Mouse (Mus musculus): Measurements from ENCODE around the gene Lysmd3. TPM values are rescaled to one million over a fixed set of nuclear protein-coding genes. Genes with fewer than 3 reads are reported as not detected.
"Not testable (repeated sequence)": the region's sequence is repeated elsewhere in the genome, so short reads cannot be mapped to it uniquely, and the experiment has no call there.

The Lysmd3 gene
- total RNA-seq (2021), result 1 to 10 TPM; 7.9 to 9.2 TPM
- long read RNA-seq, experiment 1, full-length matches to known transcripts, result 14 of 14 reads
- long read RNA-seq, experiment 1, partial matches to known transcripts, result 0 of 14 reads
- long read RNA-seq, experiment 1, other reads (novel, unspliced or antisense), result 0 of 14 reads
- long read RNA-seq, experiment 2, full-length matches to known transcripts, result 9 of 11 reads
- long read RNA-seq, experiment 2, partial matches to known transcripts, result 0 of 11 reads
- long read RNA-seq, experiment 2, other reads (novel, unspliced or antisense), result 2 of 11 reads

DNA sequence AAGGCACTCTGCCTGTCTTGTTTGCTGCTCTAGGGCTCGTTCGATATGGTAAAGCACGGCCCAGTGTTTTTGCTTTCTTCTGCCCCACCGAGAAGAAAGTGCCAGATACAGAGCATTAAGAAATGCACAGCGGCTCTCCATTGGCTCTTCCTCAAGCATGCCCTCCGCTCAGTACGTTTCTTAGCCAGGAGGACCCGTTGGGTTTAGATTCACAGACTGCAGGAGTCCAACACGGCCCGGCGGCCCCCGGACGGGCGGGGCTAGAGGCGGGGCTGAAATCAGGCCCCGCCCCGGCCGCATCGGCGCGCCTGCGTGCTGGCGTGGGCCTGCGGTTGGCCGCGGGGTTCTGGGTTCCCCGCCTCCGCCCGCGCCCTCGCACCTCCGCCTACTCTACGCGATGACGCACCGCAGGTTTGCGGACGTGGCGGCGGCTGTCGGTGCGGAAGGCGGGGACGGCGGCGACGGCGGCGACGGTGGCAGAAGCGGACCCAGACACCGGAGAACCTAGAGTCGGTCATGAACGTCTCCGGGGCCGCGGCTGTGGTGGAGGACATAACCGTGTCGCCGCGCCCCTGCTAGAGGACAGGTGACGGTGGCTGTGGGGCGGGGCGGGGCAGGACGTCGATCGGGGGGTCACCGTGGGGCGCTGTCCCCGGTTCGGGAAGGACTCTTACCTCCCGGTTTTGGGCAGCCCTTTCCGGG lies at the start of gene Lysmd3:
TSS of gene Lysmd3 (plus strand) at position 313 of the 702 bp plus-strand sequence.
- peak; percentile 17; the same call in 1 of the 2 replicates for TF ChIP-seq CTCF (IDR thresholded peaks at IDR 0.05)
- intact Hi-C loops (cut with DNase I), result loop anchor here (2.0 to 5.0 kb wide), 4 partner anchors 55 to 775 kb away; partner anchors contain the start of genes Arrdc3, Cetn3, Mblac2 and Polr3g
- DNase-seq, result peak; percentile 96
- H3K4me3 ChIP-seq, result peak within 1 kb of the TSS; percentile 84
- H3K27ac ChIP-seq, result peak within 1 kb of the TSS; percentile 99

DNA sequence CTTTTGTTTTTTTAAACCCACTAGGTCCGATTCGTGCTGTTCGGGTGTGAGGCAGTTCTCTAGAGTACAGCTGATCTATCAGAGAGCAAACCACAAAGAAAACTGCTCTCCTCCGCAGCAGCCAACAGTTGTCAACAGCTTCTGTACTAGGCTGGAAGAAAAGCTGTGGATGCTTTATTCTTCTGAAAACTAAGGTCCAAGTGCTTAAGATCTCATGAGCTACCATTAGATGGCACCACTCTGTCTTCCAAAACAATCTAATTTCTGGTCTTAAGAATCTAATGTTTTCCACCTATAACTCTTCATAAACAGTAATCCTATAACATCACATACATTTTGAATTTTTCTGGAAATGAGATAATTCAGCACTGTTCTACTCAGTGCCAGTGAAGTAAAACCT lies 47.1 kb upstream of the Lysmd3 start:
- no peak for TF ChIP-seq CTCF (IDR thresholded peaks at IDR 0.05)

DNA sequence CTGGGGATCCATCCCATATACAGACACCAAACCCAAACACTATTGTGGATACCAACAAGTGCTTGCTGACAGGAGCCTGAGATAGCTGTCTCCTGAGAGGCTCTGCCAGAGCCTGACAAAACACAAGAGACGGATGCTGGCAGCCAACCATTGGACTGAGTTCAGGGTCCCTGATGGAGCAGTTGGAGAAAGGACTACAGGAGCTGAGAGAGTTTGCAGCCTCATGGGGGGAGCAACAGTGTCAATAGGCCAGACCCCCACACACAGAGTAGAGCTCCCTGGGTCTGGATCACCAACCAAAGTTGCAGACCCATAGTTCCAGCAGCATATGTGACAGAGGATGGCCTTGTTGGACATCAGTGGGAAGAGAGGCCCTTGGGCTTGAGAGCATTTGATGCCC lies 29.6 kb upstream of the Lysmd3 start:
- DNase-seq; intact Hi-C loops (cut with DNase I); H3K4me3 ChIP-seq: not testable (repeated sequence)

More for the DNA sequence above, 47.1 kb upstream of the Lysmd3 start:
- H3K27ac ChIP-seq, result no peak overlapping the region
- intact Hi-C loops (cut with DNase I), result no loop called here
- no peak for DNase-seq
- H3K4me3 ChIP-seq, result no peak overlapping the region

DNA sequence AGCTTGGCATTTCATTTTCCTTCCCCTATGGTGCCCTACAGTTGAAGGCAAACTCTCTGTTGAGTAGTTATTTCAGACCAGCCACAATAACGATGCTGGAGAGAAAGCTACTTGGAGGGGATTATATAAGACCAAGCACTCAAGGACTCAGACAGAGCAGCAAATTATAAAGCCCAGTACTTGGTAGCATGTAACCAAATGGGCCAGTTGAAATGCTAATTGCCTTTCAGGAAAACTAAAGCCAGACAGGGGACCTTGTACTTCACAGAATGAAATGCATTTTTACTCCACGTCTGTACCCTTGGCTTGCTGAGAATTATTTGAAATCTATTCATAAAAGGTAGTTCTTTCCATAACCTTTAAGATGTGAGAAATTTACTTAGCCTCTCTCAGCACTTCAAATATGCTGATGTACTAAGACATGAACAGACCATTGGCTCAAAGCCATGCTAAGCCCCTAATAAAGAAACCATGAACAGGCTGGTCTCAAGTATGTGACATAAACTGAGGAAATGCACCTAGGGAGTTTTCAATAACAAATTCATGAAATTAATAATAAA lies 28.8 kb upstream of the Lysmd3 start:
- intact Hi-C loops (cut with DNase I), result no loop called here
- TF ChIP-seq CTCF (IDR thresholded peaks at IDR 0.05), result no peak
- Histone ChIP-seq H3K27ac (no peak overlapping the region), H3K4me3 (no peak overlapping the region)
- no peak for DNase-seq

More for the DNA sequence above, 29.6 kb upstream of the Lysmd3 start:
- H3K27ac ChIP-seq, result not testable (repeated sequence)

DNA sequence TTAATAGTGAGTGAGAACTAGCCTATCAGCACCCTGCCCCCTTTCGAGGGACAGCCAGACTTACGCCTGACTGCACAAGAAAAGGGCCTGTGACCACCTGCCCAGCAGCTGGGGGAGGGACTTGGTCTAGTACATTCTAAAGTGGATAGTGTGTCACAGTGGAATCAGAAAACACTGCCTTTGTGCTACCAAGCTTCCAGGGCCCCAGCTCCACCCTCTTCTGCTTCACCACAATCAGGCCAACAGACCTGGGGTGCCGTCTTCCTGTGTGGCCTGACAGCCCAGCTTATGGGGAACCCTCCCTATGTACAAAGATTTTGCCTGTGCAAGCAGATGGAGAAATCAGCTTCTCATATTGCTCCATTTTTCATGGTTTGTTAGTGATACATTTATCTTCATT lies 28.1 kb upstream of the Lysmd3 start:
- no peak overlapping the region for H3K4me3 ChIP-seq
- intact Hi-C loops (cut with DNase I), result no loop called here
- H3K27ac ChIP-seq, result no peak overlapping the region
- TF ChIP-seq CTCF (IDR thresholded peaks at IDR 0.05), result no peak
- no peak for DNase-seq

DNA sequence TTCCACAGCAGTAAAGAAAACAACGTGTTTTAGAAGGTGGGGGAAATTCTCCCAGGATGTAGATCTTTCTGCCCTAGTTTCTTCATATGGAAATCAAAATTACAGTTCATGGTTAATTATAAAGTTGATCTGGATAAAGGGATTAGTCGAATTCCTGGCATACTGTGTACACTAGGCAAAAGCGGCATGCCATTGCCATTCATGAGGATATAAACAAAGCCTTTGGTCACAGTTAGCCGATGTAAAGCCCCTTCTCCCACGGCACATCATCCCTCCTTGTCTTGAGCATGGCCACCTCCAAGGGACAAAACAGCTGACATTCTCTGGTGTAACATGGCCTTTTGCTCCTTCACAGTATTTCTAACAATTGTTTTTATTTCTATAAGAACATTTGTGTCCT lies 26.9 kb upstream of the Lysmd3 start:
- no peak for DNase-seq
- no peak overlapping the region for H3K27ac ChIP-seq
- no peak for TF ChIP-seq CTCF (IDR thresholded peaks at IDR 0.05)
- no peak overlapping the region for H3K4me3 ChIP-seq
- intact Hi-C loops (cut with DNase I), result no loop called here

DNA sequence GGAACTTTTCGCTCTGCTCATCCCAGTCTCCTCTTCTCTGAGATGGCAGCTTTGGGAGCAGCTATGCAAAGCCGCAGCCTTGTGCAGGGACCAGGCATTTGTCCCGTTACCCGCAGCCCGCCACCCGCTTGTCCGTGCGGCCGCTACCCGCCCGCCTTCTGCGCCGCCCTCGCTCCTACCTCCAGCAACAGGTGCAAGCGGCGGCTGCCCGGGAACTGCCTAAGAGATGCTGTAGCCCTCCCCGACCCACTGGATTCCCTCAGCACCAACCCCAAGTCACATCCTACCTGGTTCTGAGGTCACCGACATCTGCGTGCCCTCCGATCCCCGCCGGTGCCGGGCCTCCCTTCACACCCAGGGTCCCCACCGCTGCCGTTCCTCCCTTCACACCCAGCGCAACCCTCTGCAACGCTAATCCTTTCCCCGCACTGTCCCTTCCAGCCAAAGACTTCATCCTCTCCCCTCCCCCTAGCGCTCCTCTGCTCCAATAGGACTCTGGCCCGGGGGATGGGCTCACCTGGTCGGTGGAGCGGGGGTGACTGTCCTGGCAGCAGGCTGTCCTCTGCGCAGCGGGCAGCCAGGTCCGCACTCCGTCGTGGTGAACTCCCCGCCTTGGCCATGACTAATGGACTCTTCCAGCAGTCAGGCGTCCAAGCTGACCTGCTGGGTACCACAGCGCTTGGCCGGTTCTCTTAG lies 24.6 kb upstream of the Lysmd3 start, which contains the start of gene Adgrv1:
TSS of gene Adgrv1 (minus strand) at position 435 of the 696 bp plus-strand sequence.
- Histone ChIP-seq H3K27ac (no peak within 1 kb of the TSS), H3K4me3 (peak within 1 kb of the TSS; percentile 50)
- no peak for TF ChIP-seq CTCF (IDR thresholded peaks at IDR 0.05)
- intact Hi-C loops (cut with DNase I), result no loop called here
- DNase-seq, result peak; percentile 49

DNA sequence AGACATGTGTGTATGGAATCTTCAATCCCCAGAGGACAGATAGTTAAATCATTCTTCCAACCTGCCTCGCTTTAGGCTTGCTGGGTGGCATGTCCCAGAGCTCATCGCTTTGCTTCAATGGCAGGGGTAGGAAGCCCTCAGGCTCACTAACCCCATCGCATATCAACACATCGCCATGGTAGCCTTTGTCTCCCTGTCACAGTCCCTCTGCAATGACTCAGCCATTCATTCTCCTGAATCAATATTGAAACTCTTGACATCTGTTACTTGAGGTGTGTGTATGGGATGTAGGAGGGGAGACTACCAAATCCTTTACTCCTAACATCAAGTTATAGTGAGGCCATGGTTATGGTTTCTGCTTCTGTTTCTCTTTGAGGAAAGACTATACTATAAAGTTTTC lies 17.8 kb upstream of the Lysmd3 start:
- H3K27ac ChIP-seq, result no peak overlapping the region
- no peak for TF ChIP-seq CTCF (IDR thresholded peaks at IDR 0.05)
- intact Hi-C loops (cut with DNase I), result loop anchor here (5.0 kb wide), 2 partner anchors 123 to 202 kb away; no protein-coding TSS in a partner anchor
- H3K4me3 ChIP-seq, result no peak overlapping the region
- no peak for DNase-seq

DNA sequence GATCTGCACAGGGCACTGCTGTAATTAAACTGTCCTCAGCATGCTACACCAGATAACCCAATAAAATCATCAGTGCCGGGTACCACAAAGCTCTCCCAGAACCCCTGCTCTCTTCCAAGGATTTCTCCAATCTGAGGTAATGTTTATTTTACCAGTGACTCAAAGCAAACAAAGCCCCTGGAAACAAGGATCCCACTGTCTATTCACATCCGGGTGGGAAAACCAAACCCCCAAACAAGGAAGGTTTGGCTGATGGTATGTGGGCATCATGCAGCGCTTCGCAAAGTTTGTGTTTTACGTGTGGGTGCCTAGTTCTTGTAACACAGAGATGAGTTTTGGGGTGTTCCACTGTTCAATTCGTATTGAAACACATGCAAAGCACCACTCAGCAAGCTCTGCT lies 16.6 kb upstream of the Lysmd3 start:
- TF ChIP-seq CTCF (IDR thresholded peaks at IDR 0.05), result no peak

DNA sequence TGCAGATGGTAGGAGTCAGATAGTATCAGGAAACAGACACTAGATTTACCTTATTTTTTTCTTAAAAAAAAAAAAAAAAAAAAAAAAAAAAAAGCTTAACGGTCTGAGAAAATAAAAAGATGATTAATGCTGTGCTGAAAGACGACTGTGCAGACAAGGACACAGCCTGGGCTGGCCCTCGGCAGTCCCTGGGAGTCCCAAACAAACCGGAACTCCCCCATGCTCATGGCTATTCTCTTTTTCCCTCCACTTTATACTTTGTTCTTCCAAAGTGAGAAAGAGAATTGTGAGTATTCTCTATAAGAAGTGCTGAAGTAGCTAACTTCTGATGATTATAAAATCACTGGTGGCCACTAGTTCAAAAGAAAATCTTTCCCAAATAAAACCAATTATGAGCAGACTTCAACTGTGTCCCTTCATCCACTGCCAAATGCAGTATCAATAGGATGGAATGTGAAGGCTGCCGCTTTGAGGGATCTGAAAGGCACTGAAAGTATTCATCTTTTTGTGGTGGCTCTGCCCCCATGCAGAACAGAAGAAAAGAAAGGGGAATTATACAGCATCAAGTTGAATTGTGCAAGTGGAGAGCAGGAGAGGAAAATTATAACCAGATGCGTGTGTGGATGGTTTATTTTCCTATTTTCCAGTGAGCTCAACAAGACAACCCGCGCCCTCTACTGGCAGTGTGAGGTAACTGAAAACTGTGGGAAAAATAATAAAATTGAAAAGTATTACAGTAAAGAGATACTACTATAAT lies 16.0 kb upstream of the Lysmd3 start:
- no peak overlapping the region for H3K4me3 ChIP-seq

More for the DNA sequence above, 16.6 kb upstream of the Lysmd3 start:
- Histone ChIP-seq H3K27ac (no peak overlapping the region), H3K4me3 (no peak overlapping the region)
- intact Hi-C loops (cut with DNase I), result loop anchor here (5.0 kb wide), 2 partner anchors 121 to 204 kb away; no protein-coding TSS in a partner anchor
- no peak for DNase-seq

DNA sequence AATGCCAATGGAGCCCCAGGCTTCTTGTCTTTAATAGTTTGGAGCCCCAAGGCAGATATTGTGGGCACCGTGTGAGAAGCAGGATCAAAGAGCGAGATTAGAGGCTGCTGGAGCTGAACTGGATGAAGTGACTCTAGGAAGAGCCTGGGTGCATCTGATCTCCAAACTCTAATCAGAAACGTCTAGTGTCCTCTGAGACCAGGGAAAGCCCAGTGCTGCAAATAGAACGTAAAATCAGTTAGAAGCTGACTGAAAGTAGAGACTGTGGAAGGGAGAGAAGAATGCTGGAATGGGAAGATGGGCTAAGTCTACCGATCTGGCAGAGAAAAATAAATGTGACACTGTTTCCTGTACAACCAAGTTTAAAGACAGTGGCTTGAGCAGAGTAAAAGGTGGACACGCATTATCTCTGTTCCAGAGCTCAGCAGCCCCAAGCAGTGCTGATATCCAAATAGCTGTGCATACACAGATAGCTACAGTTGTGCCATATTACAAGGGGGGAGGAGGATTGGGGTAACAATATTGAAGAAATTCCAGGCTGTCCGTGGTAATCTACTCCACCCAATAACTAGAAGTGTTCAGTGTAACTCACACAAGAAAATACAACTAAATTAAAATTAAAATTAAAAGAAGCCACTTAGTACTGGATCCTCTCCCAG lies 14.8 kb upstream of the Lysmd3 start:
- TF ChIP-seq CTCF (IDR thresholded peaks at IDR 0.05), result no peak
- intact Hi-C loops (cut with DNase I), result loop anchor here (5.0 kb wide), 2 partner anchors 120 to 205 kb away; no protein-coding TSS in a partner anchor

More for the DNA sequence above, 16.0 kb upstream of the Lysmd3 start:
- H3K27ac ChIP-seq, result no peak overlapping the region
- intact Hi-C loops (cut with DNase I), result loop anchor here (5.0 kb wide), 2 partner anchors 121 to 204 kb away; no protein-coding TSS in a partner anchor
- TF ChIP-seq CTCF (IDR thresholded peaks at IDR 0.05), result peak; percentile 75
- peak; percentile 51 for DNase-seq

More for the DNA sequence above, 14.8 kb upstream of the Lysmd3 start:
- no peak overlapping the region for H3K27ac ChIP-seq
- H3K4me3 ChIP-seq, result no peak overlapping the region
- no peak for DNase-seq

All from gastrocnemius, adult 2 months (tissue).